Mouse (Mus musculus) G1E (cell line): ENCODE results near the gene Gm8773.

ENCODE experiments used
- CTCF ChIP-seq: IDR thresholded peaks from 2 replicates; pipeline ENCODE4 v1.5.1; 2012; ENCODE audit warnings: low read depth, low read length, inconsistent platforms, mixed read lengths
- GATA1 ChIP-seq: IDR thresholded peaks from 2 replicates; pipeline ENCODE4 v1.6.1; 2012; ENCODE audit warnings: borderline replicate concordance, low read length, inconsistent platforms, mixed read lengths

GRCm38 (mm10) chr5:5561041-5561706 lies 12.4 kb upstream of the Gm8773 start:
- TF ChIP-seq CTCF: no peak
- no peak for TF ChIP-seq GATA1
